Mouse (Mus musculus) MEL (cell line): ENCODE data around the gene Anapc13. TPM values are rescaled to one million over a fixed set of nuclear protein-coding genes. Genes with fewer than 3 reads are reported as not detected.
A peak's percentile ranks its signal among the peaks of the same experiment; 100 is the strongest.

Experiments
- DNase-seq: peaks from one replicate; pipeline ENCODE4 v3.0.0; 2011; ENCODE audit warnings: low read depth, low spot score
- H3K27ac ChIP-seq: 2 replicates; pipeline ENCODE4 v1.5.1; 2012; ENCODE audit warnings: low read depth, mild to moderate bottlenecking, control low read depth, low read length, moderate library complexity; ENCODE audit not compliant: control insufficient read depth
- H3K27me3 ChIP-seq, 2 experiments: fragments of 150-350 bp in 1 of 2; sonication (generic) in 1 of 2; 2 replicates each; pipeline ENCODE4 v1.6.1; 2012; ENCODE audit warnings: low read length in 2 of 2, mild to moderate bottlenecking in 2 of 2, improper control_type of control experiment in 1 of 2, moderate library complexity in 1 of 2; ENCODE audit not compliant: insufficient read depth in 2 of 2, control insufficient read depth in 1 of 2
- H3K36me3 ChIP-seq, 2 experiments: 2 replicates each; pipeline ENCODE4 v1.6.1; 2012 to 2014; ENCODE audit warnings: low read length in 2 of 2, improper control_type of control experiment in 1 of 2, inconsistent platforms in 1 of 2, mild to moderate bottlenecking in 1 of 2; ENCODE audit not compliant: insufficient read depth in 2 of 2, control insufficient read depth in 1 of 2
- H3K4me1 ChIP-seq, 2 experiments: fragments of 150-350 bp in 1 of 2; sonication (generic) in 1 of 2; 2 replicates each; pipeline ENCODE4 v1.6.1; 2012; ENCODE audit warnings: low read length in 2 of 2, improper control_type of control experiment in 1 of 2, mild to moderate bottlenecking in 1 of 2; ENCODE audit not compliant: insufficient read depth in 2 of 2, control insufficient read depth in 1 of 2
- H3K4me3 ChIP-seq, 2 experiments: fragments of 150-350 bp in 1 of 2; sonication (generic) in 1 of 2; 2 replicates each; pipeline ENCODE4 v1.5.1; 2012; ENCODE audit warnings: low read depth in 2 of 2, low read length in 2 of 2, mild to moderate bottlenecking in 2 of 2, moderate library complexity in 2 of 2, control low read depth in 1 of 2, improper control_type of control experiment in 1 of 2; ENCODE audit not compliant: control insufficient read depth in 1 of 2, insufficient read depth in 1 of 2
- H3K79me2 ChIP-seq: 2 replicates; pipeline ENCODE4 v1.6.1; 2012; ENCODE audit warnings: mild to moderate bottlenecking, low read length, moderate library complexity; ENCODE audit not compliant: control insufficient read depth, poor library complexity, insufficient read depth
- H3K9ac ChIP-seq: 2 replicates; pipeline ENCODE4 v1.6.1; 2012; ENCODE audit warnings: low read depth, mild to moderate bottlenecking, control low read depth, low read length, moderate library complexity; ENCODE audit not compliant: control insufficient read depth, poor library complexity, severe bottlenecking
- H3K9me3 ChIP-seq: fragments of 150-350 bp; sonication (generic); replicated peaks from 2 replicates; pipeline ENCODE4 v1.6.1; 2012; ENCODE audit warnings: mild to moderate bottlenecking, low read length, improper control_type of control experiment, moderate library complexity; ENCODE audit not compliant: insufficient read depth
- BHLHE40 ChIP-seq: IDR thresholded peaks from 2 replicates; pipeline ENCODE4 v1.6.1; 2012; ENCODE audit warnings: low read depth, mild to moderate bottlenecking, inconsistent platforms, low read length, improper control_type of control experiment, borderline replicate concordance
- CHD1 ChIP-seq: IDR thresholded peaks from 2 replicates; pipeline ENCODE4 v1.6.1; 2012; ENCODE audit warnings: low read depth, mild to moderate bottlenecking, inconsistent platforms, low read length, improper control_type of control experiment
- CHD2 ChIP-seq: IDR thresholded peaks from 2 replicates; pipeline ENCODE4 v1.6.1; 2011; ENCODE audit warnings: low read length, improper control_type of control experiment
- CTCF ChIP-seq, 3 experiments: IDR thresholded peaks in 2 of 3; conservative IDR thresholded peaks in 1 of 3; 2 replicates each; pipeline ENCODE4 v1.5.1; 2011 to 2012; ENCODE audit warnings: low read length in 3 of 3, low read depth in 2 of 3, mild to moderate bottlenecking in 2 of 3, improper control_type of control experiment in 1 of 3, inconsistent platforms in 1 of 3, mixed read lengths in 1 of 3, moderate library complexity in 1 of 3; ENCODE audit not compliant: control insufficient read depth in 1 of 3, insufficient read depth in 1 of 3, poor library complexity in 1 of 3, severe bottlenecking in 1 of 3
- E2F4 ChIP-seq: IDR thresholded peaks from 2 replicates; pipeline ENCODE4 v1.6.1; 2011; ENCODE audit warnings: low read depth, low read length, improper control_type of control experiment, borderline replicate concordance
- EP300 ChIP-seq, 2 experiments: IDR thresholded peaks; 2 replicates each; pipeline ENCODE4 v1.6.1; 2011; ENCODE audit warnings: improper control_type of control experiment in 2 of 2, low read length in 2 of 2, low read depth in 1 of 2, mild to moderate bottlenecking in 1 of 2
- ETS1 ChIP-seq: IDR thresholded peaks from 2 replicates; pipeline ENCODE4 v1.6.1; 2012; ENCODE audit warnings: low read depth, mild to moderate bottlenecking, inconsistent platforms, low read length, improper control_type of control experiment, moderate library complexity
- GABPA ChIP-seq: IDR thresholded peaks from 2 replicates; pipeline ENCODE4 v1.6.1; 2012; ENCODE audit warnings: low read depth, mild to moderate bottlenecking, inconsistent platforms, low read length, improper control_type of control experiment, moderate library complexity
- GATA1 ChIP-seq: IDR thresholded peaks from 2 replicates; pipeline ENCODE4 v1.6.1; 2011; ENCODE audit warnings: low read depth, low read length, improper control_type of control experiment
- HCFC1 ChIP-seq: IDR thresholded peaks from 2 replicates; pipeline ENCODE4 v1.6.1; 2012; ENCODE audit warnings: low read depth, mild to moderate bottlenecking, inconsistent platforms, low read length, improper control_type of control experiment, moderate library complexity
- JUND ChIP-seq: IDR thresholded peaks from 2 replicates; pipeline ENCODE4 v1.6.1; 2011; ENCODE audit warnings: low read depth, mild to moderate bottlenecking, improper control_type of control experiment, low read length
- KAT2A ChIP-seq: conservative IDR thresholded peaks from 2 replicates; pipeline ENCODE4 v1.6.1; 2012; ENCODE audit warnings: low read depth, low read length, improper control_type of control experiment, inconsistent platforms
- MAFK ChIP-seq: IDR thresholded peaks from 2 replicates; pipeline ENCODE4 v1.6.1; 2011; ENCODE audit warnings: low read depth, mild to moderate bottlenecking, low read length, improper control_type of control experiment, borderline replicate concordance
- MAX ChIP-seq: IDR thresholded peaks from 2 replicates; pipeline ENCODE4 v1.6.1; 2011; ENCODE audit warnings: low read length, improper control_type of control experiment
- MAZ ChIP-seq: IDR thresholded peaks from 2 replicates; pipeline ENCODE4 v1.6.1; 2012; ENCODE audit warnings: low read depth, mild to moderate bottlenecking, inconsistent platforms, low read length, improper control_type of control experiment
- MEF2A ChIP-seq: IDR thresholded peaks from 2 replicates; pipeline ENCODE4 v1.6.1; 2014; ENCODE audit warnings: low read depth, mild to moderate bottlenecking, inconsistent platforms, low read length, improper control_type of control experiment; ENCODE audit not compliant: poor library complexity, insufficient replicate concordance, severe bottlenecking; ENCODE audit errors: extremely low read depth
- MXI1 ChIP-seq: IDR thresholded peaks from 2 replicates; pipeline ENCODE4 v1.6.1; 2011; ENCODE audit warnings: mild to moderate bottlenecking, low read depth, low read length, improper control_type of control experiment
- MYB ChIP-seq: IDR thresholded peaks from 2 replicates; pipeline ENCODE4 v1.6.1; 2011; ENCODE audit warnings: mild to moderate bottlenecking, low read depth, low read length, improper control_type of control experiment
- MYC ChIP-seq: IDR thresholded peaks from 2 replicates; pipeline ENCODE4 v1.6.1; 2011; ENCODE audit warnings: low read depth, mild to moderate bottlenecking, low read length, improper control_type of control experiment, moderate library complexity
- NELFE ChIP-seq: IDR thresholded peaks from 2 replicates; pipeline ENCODE4 v1.6.1; 2011; ENCODE audit warnings: low read depth, low read length, improper control_type of control experiment
- POLR2A ChIP-seq, 2 experiments: IDR thresholded peaks; 2 replicates each; pipeline ENCODE4 v1.6.1; 2011 to 2012; ENCODE audit warnings: low read length in 2 of 2, mild to moderate bottlenecking in 2 of 2, control low read depth in 1 of 2, improper control_type of control experiment in 1 of 2, low read depth in 1 of 2, moderate library complexity in 1 of 2; ENCODE audit not compliant: control insufficient read depth in 1 of 2, insufficient read depth in 1 of 2, poor library complexity in 1 of 2
- POLR2AphosphoS2 ChIP-seq: IDR thresholded peaks from 2 replicates; pipeline ENCODE4 v1.6.1; 2011; ENCODE audit warnings: low read length, improper control_type of control experiment
- POLR2AphosphoS5 ChIP-seq: IDR thresholded peaks from 2 replicates; pipeline ENCODE4 v1.6.1; 2012; ENCODE audit warnings: low read depth, borderline replicate concordance, mild to moderate bottlenecking, inconsistent platforms, low read length, moderate library complexity, mixed read lengths
- RAD21 ChIP-seq: IDR thresholded peaks from 2 replicates; pipeline ENCODE4 v1.6.1; 2011; ENCODE audit warnings: mild to moderate bottlenecking, low read depth, low read length, improper control_type of control experiment
- SIN3A ChIP-seq: IDR thresholded peaks from 2 replicates; pipeline ENCODE4 v1.6.1; 2012; ENCODE audit warnings: low read length, improper control_type of control experiment, inconsistent platforms
- SMC3 ChIP-seq: IDR thresholded peaks from 2 replicates; pipeline ENCODE4 v1.6.1; 2011; ENCODE audit warnings: low read depth, low read length, improper control_type of control experiment
- TAL1 ChIP-seq: IDR thresholded peaks from 2 replicates; pipeline ENCODE4 v1.6.1; 2012; ENCODE audit warnings: mild to moderate bottlenecking, inconsistent platforms, low read length, moderate library complexity, mixed read lengths
- USF1 ChIP-seq: IDR thresholded peaks from 2 replicates; pipeline ENCODE4 v1.6.1; 2014; ENCODE audit warnings: low read depth, mild to moderate bottlenecking, inconsistent platforms, low read length, improper control_type of control experiment, moderate library complexity
- USF2 ChIP-seq, 2 experiments: IDR thresholded peaks; 2 replicates each; pipeline ENCODE4 v1.6.1; 2011 to 2012; ENCODE audit warnings: improper control_type of control experiment in 2 of 2, low read length in 2 of 2, borderline replicate concordance in 1 of 2, inconsistent platforms in 1 of 2, low read depth in 1 of 2, mild to moderate bottlenecking in 1 of 2; ENCODE audit not compliant: insufficient read depth in 1 of 2
- ZC3H11A ChIP-seq: IDR thresholded peaks from 2 replicates; pipeline ENCODE4 v1.6.1; 2012; ENCODE audit warnings: low read depth, mild to moderate bottlenecking, inconsistent platforms, low read length, improper control_type of control experiment
- ZKSCAN1 ChIP-seq: IDR thresholded peaks from 2 replicates; pipeline ENCODE4 v1.6.1; 2012; ENCODE audit warnings: low read depth, mild to moderate bottlenecking, inconsistent platforms, low read length, improper control_type of control experiment, moderate library complexity
- ZMIZ1 ChIP-seq: IDR thresholded peaks from 2 replicates; pipeline ENCODE4 v1.6.1; 2012; ENCODE audit warnings: low read depth, mild to moderate bottlenecking, inconsistent platforms, low read length, improper control_type of control experiment, moderate library complexity
- ZNF384 ChIP-seq: IDR thresholded peaks from 2 replicates; pipeline ENCODE4 v1.6.1; 2012; ENCODE audit warnings: low read depth, mild to moderate bottlenecking, inconsistent platforms, low read length, improper control_type of control experiment
- polyA plus RNA-seq, 2 experiments: library from polyadenylated mRNA; stranded (reverse) in 1 of 2; unstranded in 1 of 2; fragments of >175 nt in 1 of 2; fragments of >200 nt in 1 of 2; gene quantifications; 2 replicates each; pipeline versions ENCODE4 v1.2.1 to v1.2.4; 2012; ENCODE audit warnings: low replicate concordance in 2 of 2, low read depth in 1 of 2; ENCODE audit not compliant: insufficient read length in 2 of 2, insufficient read depth in 1 of 2, missing spikeins in 1 of 2
- total RNA-seq: library from RNA; depleted of rRNA; stranded (reverse); fragments of 300-350 nt; gene quantifications from 2 replicates; pipeline ENCODE4 v1.2.3, GENCODE M21; 2012

Anapc13 gene
- total and polyA plus RNA-seq, 3 experiments: 89.9 to 113 TPM; not detected in 1

DNA sequence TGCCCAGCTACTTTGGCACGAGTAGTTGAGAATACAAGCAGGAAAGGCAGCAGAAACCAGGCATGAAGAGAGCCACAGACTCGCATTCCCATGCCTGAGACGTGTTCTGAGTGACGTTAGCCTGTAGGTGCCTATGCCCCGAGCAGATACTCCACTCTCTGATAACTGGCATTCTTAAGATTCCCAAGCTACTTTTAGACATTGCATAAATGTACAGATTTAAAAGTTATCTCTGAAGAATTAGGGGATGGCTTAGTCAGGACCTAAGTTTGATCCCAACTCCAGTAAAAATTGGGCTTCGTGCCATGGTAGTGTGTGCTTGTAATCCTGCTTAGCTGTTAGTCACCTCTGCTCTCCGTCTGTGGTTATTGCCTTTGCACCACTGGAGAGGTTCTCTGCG lies 8.4 kb downstream of the Anapc13 start:
- Histone ChIP-seq H3K79me2 (no peaks in the 10 kb centered on the region), H3K4me1 (peaks cover 0 to 2% of the 10 kb centered on the region in 2 experiments; a peak in 2 of 4 replicates), H3K4me3 (no peak overlapping the region), H3K27ac (no peak overlapping the region), H3K9me3 (no peaks in the 10 kb centered on the region), H3K9ac (no peak overlapping the region), H3K36me3 (no peaks in the 10 kb centered on the region; a peak in 1 of 4 replicates), H3K27me3 (no peaks in the 10 kb centered on the region)
- DNase-seq: no peak
- TF ChIP-seq MYB (no peak), TAL1 (no peak)

DNA sequence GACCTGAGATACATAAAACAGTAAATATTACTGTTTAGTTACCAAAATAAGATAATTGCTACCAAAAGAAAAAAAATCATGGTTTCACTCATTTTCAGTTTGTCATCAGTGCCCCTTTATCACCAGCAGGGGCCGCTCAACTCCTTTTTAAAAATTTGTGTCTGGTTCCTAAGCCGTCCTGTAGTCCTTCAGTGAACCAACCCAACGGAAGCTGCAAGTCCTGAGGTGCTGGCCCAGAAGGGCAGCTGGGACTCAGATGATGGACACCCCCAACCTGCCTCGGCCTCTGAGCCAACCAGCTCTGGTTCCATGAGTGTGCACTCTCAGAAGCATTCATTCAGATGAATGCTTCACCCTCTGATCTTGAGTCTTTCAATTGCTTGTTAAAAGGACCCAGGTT lies 10.5 kb downstream of the Anapc13 start:
- Histone ChIP-seq H3K9ac (peak overlapping the region; percentile 31; the same call in 1 of the 2 replicates), H3K4me3 (no peak overlapping the region), H3K27me3 (no peaks in the 10 kb centered on the region), H3K27ac (no peak overlapping the region), H3K36me3 (no peaks in the 10 kb centered on the region; a peak in 1 of 4 replicates), H3K4me1 (peaks cover 0 to 2% of the 10 kb centered on the region in 2 experiments; a peak in 2 of 4 replicates), H3K9me3 (no peaks in the 10 kb centered on the region), H3K79me2 (no peaks in the 10 kb centered on the region)
- peak; percentile 71 for DNase-seq
- TF ChIP-seq MYB (no peak), ZKSCAN1 (no peak), HCFC1 (no peak), MEF2A (no peak), GABPA (no peak), USF1 (no peak), MAX (no peak), E2F4 (no peak), POLR2AphosphoS2 (no peak), EP300 (IDR thresholded peaks at IDR 0.05; ENCODE audit: low read depth in 1 of 2, low read length in 2 of 2) (no peak), MAFK (no peak), MAZ (no peak), ETS1 (no peak), CHD2 (no peak), KAT2A (no peak), BHLHE40 (no peak), RAD21 (peak; percentile 93), CTCF (IDR thresholded peaks at IDR 0.05 in 2 of 3, conservative IDR thresholded peaks at IDR 0.05 in 1 of 3; ENCODE audit: control insufficient read depth in 1 of 3, insufficient read depth in 1 of 3, low read depth in 2 of 3, low read length in 3 of 3, poor library complexity in 1 of 3, severe bottlenecking in 1 of 3) (peak; percentile 51 to 85 (median 59); a peak in 5 of 6 replicates), NELFE (no peak), CHD1 (no peak), MXI1 (no peak), USF2 (IDR thresholded peaks at IDR 0.05; ENCODE audit: borderline replicate concordance in 1 of 2, insufficient read depth in 1 of 2, low read depth in 1 of 2, low read length in 2 of 2) (no peak), JUND (no peak), ZMIZ1 (no peak), GATA1 (no peak), ZNF384 (peak; percentile 90), POLR2AphosphoS5 (no peak), SMC3 (peak; percentile 88), SIN3A (no peak), POLR2A (IDR thresholded peaks at IDR 0.05; ENCODE audit: control insufficient read depth in 1 of 2, insufficient read depth in 1 of 2, low read depth in 1 of 2, low read length in 2 of 2, poor library complexity in 1 of 2) (no peak), MYC (no peak), ZC3H11A (peak; percentile 86)
